Mouse (Mus musculus) heart, adult 11 months (tissue): ENCODE data around the gene Hist1h2ab.
A peak's percentile ranks its signal among the peaks of the same experiment; 100 is the strongest.

ENCODE experiments used
- DNase-seq: peaks from one replicate; pipeline ENCODE4 v3.0.0; 2022

The Hist1h2ab gene

DNA sequence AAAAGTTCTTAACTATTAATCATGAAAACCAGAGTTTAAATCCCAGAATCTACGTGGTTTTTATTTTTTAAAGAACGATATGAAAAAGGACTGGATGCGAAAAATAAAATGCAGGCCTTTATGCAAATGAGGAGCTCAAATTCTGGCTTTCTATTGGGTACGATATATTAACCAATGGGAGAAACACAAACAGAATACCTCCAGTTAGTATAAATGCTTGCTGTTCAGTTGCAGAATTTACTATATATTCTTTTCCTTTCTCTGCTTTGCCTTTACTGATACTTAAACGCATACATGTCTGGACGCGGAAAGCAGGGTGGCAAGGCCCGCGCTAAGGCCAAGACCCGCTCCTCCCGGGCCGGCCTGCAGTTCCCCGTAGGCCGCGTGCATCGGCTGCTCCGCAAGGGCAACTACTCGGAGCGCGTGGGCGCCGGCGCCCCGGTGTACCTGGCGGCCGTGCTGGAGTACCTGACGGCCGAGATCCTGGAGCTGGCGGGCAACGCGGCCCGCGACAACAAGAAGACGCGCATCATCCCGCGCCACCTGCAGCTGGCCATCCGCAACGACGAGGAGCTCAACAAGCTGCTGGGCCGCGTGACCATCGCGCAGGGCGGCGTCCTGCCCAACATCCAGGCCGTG, at the start of gene Hist1h2ab:
Hist1h2ab (plus strand) TSS at position 288 of the 639 bp plus-strand sequence.
- DNase-seq = peak; percentile 95

GRCm38 (mm10) chr13:23702220-23702619, 48.7 kb upstream of the Hist1h2ab start:
- peak; percentile 54 for DNase-seq

- DNase-seq = peak; percentile 92
Measured at GRCm38 (mm10) chr13:23702801-23703200, 48.1 kb upstream of the Hist1h2ab start.

GRCm38 (mm10) chr13:23705751-23706356, 45.1 kb upstream of the Hist1h2ab start:
- DNase-seq = peak; percentile 93

GRCm38 (mm10) chr13:23706771-23707170, 44.2 kb upstream of the Hist1h2ab start:
- DNase-seq = peak; percentile 87

- DNase-seq = peak; percentile 81
Measured at GRCm38 (mm10) chr13:23708041-23708440, 42.9 kb upstream of the Hist1h2ab start.

- peak; percentile 81 for DNase-seq
Measured at GRCm38 (mm10) chr13:23708654-23709053, 42.3 kb upstream of the Hist1h2ab start.

GRCm38 (mm10) chr13:23709714-23710373, 41.1 kb upstream of the Hist1h2ab start:
- DNase-seq = peak; percentile 85

- DNase-seq = peak; percentile 98
Measured at GRCm38 (mm10) chr13:23710374-23711089, 40.4 kb upstream of the Hist1h2ab start, which contains the start of gene Hfe. Hfe (minus strand) TSS chr13:23710854.

DNA sequence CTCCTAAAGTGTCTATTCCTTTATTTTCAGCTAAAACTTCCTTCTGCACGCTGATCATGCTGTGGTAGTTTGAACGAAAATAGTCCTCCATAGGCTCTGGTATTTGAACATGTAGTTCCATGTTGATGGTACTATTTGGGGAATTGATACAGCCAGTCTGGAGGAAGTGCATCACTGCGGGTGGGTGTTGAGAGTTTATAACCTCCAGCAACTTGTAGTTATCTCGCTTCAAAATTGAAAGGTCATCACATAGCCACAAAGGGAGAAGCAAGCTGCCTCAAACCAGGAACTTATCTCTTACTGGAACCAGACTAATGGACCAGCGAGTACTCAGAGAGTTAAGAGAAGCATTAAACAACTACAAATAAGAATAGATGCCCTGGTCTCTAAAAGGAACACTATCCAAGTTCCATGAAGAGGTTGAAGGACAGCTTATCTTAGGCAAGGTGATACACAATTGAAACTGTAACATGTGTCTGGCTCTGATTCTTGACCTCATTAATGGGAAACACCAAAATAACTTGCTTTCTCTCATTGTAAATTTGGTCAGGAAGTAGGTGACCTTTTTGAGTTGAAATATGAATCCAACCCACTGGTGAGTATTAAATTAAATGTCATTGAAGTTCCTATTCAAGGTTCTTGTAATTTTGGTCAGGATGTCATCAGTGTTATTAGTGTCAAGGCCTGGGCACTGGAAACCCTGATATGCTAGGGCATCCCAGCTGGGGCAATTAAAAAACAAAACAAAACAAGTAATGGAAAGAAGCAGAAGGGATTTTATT, 34.5 kb upstream of the Hist1h2ab start:
- peak; percentile 90 for DNase-seq

- DNase-seq = peak; percentile 84
Measured at GRCm38 (mm10) chr13:23717176-23717575, 33.8 kb upstream of the Hist1h2ab start.

DNA sequence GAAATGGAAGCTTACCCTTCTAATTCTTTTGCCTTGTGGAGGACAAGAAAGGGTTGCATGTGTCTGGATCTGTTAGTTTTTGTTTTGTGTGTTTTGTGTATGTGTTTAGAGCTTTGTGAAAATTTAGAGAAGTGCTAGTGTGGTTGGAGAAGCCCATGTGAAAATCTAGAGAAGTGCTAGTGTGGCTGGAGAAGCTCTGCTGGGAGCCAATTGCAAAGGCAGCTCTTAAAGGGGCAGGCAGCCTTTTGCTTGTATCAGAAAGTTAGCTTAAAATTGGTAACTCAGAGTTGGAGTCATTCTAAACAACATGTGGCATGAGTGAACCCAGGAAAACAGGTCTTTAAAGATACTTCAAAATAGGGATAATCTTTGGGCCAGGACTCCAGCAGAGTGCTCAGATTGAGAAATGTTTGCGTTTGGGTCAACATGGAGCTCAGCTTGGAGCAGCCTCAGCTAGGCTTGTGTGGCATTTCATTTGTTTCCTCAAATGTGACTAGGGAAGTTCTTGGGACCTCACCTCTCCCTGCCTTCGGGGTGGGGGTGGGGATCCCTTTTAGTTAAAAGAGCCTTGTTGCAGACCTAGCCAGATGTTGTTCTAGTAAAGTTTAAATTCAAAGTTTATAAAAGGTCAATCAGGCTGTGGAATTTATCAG, 33.2 kb upstream of the Hist1h2ab start:
- DNase-seq = peak; percentile 86

DNA sequence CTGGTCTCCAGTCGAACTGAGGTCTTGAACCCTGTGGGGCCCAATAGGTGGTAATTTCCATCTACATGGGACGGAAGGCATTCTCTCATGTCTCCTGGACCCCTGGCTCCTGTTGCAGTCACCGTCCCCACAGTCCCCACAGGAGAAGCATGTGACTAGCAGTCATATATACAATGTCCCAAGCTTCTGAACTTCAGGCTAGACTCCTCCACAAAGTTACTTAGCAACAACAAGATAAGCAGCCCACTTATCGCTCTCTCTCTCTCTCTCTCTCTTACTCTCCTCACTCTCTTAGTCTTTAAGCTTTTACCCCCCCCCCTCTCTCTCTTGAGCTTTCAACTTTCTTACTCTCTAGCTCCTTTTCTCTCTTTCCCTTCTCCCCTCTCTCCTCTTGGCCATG, 26.7 kb upstream of the Hist1h2ab start:
- no peak for DNase-seq

- DNase-seq = peak; percentile 50
Measured at GRCm38 (mm10) chr13:23725213-23725612, 25.7 kb upstream of the Hist1h2ab start.

- peak; percentile 91 for DNase-seq
Measured at GRCm38 (mm10) chr13:23728472-23729191, 22.3 kb upstream of the Hist1h2ab start.

- peak; percentile 96 for DNase-seq
Measured at GRCm38 (mm10) chr13:23729192-23729525, 21.8 kb upstream of the Hist1h2ab start.

- DNase-seq = peak; percentile 87
Measured at GRCm38 (mm10) chr13:23729706-23730105, 21.2 kb upstream of the Hist1h2ab start.

GRCm38 (mm10) chr13:23730479-23730878, 20.4 kb upstream of the Hist1h2ab start:
- peak; percentile 93 for DNase-seq

- peak; percentile 81 for DNase-seq
Measured at GRCm38 (mm10) chr13:23732156-23732804, 18.6 kb upstream of the Hist1h2ab start.

DNA sequence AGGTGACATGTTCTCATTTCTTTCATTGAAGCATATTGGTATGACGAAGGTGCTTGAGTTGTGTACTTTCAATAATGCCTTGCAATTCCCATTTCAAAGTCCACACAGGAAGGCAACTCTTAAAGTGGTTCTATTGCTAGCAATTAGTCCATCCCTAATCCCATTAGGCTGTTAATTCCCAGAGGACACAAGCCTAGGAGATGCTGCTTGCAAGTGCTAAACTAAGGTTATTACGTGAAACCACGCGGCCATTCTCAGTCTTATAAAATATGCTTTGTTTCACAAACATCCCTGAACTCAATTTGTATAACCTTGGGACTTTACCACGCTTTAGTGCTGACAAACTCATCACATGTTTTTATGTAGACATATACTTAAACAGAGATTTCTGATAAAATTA, 13.8 kb upstream of the Hist1h2ab start:
- DNase-seq = peak; percentile 62

- peak; percentile 87 for DNase-seq
Measured at GRCm38 (mm10) chr13:23738041-23738440, 12.9 kb upstream of the Hist1h2ab start.
